Mouse (Mus musculus): ENCODE measurements around the gene Spata3. TPM values are rescaled to one million over a fixed set of nuclear protein-coding genes. Genes with fewer than 3 reads are reported as not detected.
A peak's percentile ranks its signal among the peaks of the same experiment; 100 is the strongest.

Gene Spata3
- total RNA-seq, 1 experiment from 2014 or later: not detected

DNA sequence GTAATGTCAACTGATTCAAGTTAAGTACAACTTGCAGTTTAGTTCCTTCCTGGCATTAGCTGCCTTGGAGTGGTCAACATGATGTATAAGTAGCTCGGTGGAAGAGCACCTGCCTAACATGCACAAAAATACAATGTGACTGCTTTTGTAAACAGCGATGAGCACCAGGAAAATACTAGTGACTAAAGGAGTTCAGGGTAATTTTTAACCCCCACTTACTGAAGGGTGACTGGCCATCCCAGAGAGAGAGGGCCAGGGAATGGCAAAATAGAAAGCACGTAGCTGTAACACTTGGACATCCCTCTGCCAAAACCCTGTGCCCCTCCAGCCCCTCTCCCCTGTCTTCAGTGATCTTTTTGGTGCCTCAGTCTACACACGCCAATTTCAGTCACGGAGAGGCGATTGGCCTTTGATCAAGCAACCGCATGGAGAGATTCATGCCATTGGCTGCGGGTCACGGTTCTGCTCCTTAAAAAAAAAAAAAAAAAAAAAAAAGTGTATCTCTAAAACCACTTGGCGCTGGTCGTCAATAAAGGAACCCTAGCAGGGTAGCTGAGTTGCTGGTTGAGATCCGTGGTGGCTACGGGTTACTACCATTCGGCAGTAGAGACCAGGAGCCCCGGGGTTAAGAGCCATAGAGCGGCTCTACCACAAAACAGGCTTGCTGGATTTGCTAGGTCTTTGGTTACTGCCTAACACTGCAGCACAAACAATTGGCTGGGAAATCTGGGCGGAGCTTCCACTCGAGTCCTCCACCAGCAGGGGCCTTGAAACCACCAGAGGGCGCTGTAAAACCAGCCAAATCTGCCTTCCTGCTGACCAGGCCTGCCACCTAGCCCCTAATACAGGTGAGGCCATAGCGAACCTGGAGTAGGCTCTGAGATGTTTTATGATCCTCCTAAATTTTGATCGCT is 42.5 kb downstream of the Spata3 start:
- peak; percentile 89 to 95 for ATAC-seq (replicated peaks in 1 of 2; ENCODE audit: insufficient read depth in 1 of 2, low FRiP score in 2 of 2, low TSS enrichment in 1 of 2, low read depth in 1 of 2, poor library complexity in 2 of 2, severe bottlenecking in 2 of 2)

DNA sequence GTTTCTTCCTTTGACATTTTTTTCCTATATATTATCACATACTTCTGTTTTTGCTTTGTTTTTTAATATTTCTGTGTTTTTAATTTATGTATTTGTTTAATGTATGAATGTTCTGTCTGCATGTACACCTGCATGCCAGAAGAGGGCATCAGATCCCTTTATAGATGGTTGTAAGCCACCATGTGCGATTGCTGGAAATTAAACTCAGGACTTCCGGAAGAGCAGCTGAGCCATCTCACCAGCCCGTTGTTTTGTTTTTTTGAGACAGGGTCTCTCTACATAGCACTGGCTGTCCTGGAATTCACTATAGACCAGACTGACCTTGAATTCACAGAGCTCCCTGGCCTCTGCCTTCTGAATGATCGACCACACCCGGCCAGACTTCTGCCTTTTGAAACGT is 45.9 kb downstream of the Spata3 start:
- no peak for ATAC-seq (replicated peaks in 1 of 2; ENCODE audit: insufficient read depth in 1 of 2, low FRiP score in 2 of 2, low TSS enrichment in 1 of 2, low read depth in 1 of 2, poor library complexity in 2 of 2, severe bottlenecking in 2 of 2)

DNA sequence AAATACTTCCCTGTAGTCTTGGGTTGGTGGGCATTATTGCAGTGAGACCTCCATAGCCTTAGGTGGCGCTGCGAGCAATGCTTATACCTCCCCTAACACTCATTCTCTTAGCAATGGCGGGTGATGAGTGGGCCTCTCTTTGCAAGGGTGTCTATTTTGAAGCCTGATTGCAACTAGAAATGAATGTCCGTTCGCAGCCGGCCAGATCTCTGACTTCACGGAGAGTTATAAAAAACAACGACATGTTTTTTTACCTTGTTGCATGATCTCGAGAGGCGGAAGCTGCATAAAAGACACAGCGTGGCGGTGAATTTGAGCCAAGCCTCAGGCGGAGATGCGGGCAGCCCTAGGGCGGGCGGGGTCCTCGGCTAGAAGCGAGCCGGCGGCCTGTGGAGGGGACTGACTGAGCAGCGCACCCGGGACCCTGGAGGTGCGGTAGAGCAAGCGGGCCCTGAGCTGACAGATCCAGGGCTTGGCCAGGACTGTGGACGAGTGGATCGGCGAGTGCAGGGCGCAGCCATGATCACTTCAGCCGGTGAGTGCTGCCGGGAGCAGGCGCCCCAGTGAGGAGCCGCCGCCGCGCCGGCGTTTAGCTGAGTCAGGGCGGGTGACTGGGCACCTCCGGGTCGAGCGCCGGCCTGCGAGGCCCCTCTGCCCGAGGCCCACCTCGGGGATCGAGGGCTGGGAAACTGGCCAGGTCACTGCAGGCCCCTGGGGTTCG is 47.8 kb downstream of the Spata3 start, which contains the start of gene Psmd1:
Gene Psmd1 (plus strand): TSS at position 117 of the 721 bp plus-strand sequence.
- ATAC-seq (replicated peaks in 1 of 2; ENCODE audit: insufficient read depth in 1 of 2, low FRiP score in 2 of 2, low TSS enrichment in 1 of 2, low read depth in 1 of 2, poor library complexity in 2 of 2, severe bottlenecking in 2 of 2): peak; percentile 85 to 86

DNA sequence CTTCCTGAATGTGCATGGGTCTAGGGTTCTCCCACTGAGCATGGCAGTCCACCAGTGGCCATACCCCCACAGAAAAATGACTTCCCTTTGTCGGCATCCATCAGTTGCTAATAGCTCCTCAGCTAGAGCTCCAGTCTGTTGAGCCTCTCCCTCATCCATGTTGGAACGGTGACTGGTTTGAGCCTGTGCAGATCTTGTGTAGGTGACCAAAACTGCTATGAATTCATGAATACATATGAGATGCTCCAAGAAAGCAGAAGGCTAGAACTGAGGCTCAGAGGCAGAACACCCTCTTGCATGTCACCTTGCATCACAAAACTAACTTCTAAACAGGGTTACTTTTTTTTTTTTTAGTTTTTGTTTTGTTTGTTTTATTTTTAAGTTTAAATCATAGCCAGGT is 59.9 kb downstream of the Spata3 start:
- ATAC-seq (replicated peaks in 1 of 2; ENCODE audit: insufficient read depth in 1 of 2, low FRiP score in 2 of 2, low TSS enrichment in 1 of 2, low read depth in 1 of 2, poor library complexity in 2 of 2, severe bottlenecking in 2 of 2): no peak

Other genes starting within 250 kb of the Spata3 start
- 52.6 and 57.8 TPM in 2 replicates for gene A630001G21Rik, start 238.2 kb upstream of the Spata3 start, total RNA-seq (2017)
- 97.1 and 112 TPM in 2 replicates for gene Cab39, start 223.4 kb upstream of the Spata3 start, total RNA-seq (2017)
- gene Itm2c, start 122.5 kb upstream of the Spata3 start, total RNA-seq (2017): 48.4 and 59.2 TPM in 2 replicates
- not detected in 2 replicates for gene 4933407L21Rik, start 88.3 kb upstream of the Spata3 start, total RNA-seq (2017)
- gene Gpr55, start 55.8 kb upstream of the Spata3 start, total RNA-seq (2017): 0.13 and 0.20 TPM in 2 replicates
- 0.06 TPM in 1 of 2 replicates, not detected in the other for gene 2810459M11Rik, start 29.0 kb downstream of the Spata3 start, total RNA-seq (2017)
- gene Psmd1, start 47.6 kb downstream of the Spata3 start, total RNA-seq (2017): 120 and 161 TPM in 2 replicates
- gene Htr2b, start 95.2 kb downstream of the Spata3 start, total RNA-seq (2017): 0.25 TPM in 1 of 2 replicates, not detected in the other
- gene Gm21972, start 116.8 kb downstream of the Spata3 start, total RNA-seq (2017): 9.2 TPM in 1 of 2 replicates, not detected in the other
- gene Armc9, start 138.0 kb downstream of the Spata3 start, total RNA-seq (2017): 11.3 and 13.4 TPM in 2 replicates

All from hematopoietic stem cell, adult 5-6 weeks (primary cell).